Mouse (Mus musculus): ENCODE results near the gene Slc7a1.

DNA sequence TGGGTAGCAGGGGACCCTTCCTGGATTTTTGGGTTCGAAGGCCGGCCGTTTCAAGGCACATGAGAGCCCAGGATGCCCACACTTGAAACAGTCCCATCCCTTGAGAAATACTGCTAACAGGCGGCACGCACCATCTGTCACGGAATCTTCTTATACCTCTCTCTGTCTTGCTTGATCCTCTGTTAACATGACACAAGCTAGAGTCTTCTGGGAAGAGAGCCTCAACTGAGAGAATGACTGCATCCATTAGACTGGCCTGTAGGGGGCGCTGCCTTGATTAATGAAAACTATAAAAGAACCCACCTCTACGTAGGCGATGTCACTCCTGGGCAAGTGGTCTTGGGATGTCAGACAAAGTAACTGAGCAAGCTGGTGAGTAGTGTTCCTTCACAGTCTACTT, 13.2 kb downstream of the Slc7a1 start:
- TF ChIP-seq POLR2A (IDR thresholded peaks at IDR 0.05; ENCODE audit: borderline replicate concordance, extremely low read depth, low read depth, low read length) = no peak
- TF ChIP-seq CTCF (IDR thresholded peaks at IDR 0.05; ENCODE audit: insufficient read depth, low read length) = no peak

Data from lung, adult 2 months (tissue).